In the genomic region with DNA sequence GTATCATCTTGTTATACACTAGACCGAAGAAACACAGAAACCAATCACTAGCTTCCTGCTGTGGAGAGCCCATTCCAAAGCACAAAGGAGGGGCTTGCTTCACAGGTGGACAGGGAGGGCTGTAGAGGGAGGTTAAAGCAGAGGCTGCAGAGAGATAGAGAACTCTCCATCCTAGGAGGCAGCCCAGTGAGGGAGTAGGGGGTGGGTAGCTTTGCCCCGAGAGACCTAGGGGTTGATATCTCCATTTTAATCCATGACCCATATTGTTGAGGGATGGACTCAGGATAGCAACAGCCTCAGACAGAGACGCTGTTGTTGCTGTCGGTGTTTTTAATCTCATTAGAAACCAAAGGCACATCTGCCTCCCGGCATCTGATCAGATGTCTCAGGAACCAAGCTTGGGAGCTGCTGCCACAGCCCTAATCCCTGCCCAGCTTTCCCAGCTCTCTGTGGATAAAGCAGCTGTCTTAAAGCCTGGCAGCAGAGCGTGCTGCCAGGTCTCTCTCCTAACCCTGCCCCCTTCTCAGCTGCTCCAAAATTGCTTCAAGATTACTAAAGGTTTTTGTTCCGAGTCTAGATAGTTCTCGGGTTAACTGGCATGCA, we compare ENCODE assay signal across 14 mouse cellular contexts. TPM values are rescaled to one million over a fixed set of nuclear protein-coding genes. Genes with fewer than 3 reads are reported as not detected.
DNase-seq lines count a peak whose midpoint lies in the region; ATAC-seq and TF ChIP-seq lines count a peak whose summit lies in the region.
"Had no signal": no experiment of that assay in that cellular context is flagged by ENCODE, and none has a peak within 500 bp of the region (broad histone marks: within the 10 kb centered on the region; RNA-seq: fewer than 3 reads in every experiment).

No protein-coding gene starts in this region.

- no peaks in the 10 kb centered on the region for H3K9me3 ChIP-seq in limb, embryonic 13.5 days
- H3K9me3 ChIP-seq in limb, embryonic 10.5 days (replicated peaks) = no peaks in the 10 kb centered on the region
- H3K9me3 ChIP-seq in forebrain, postnatal 0 days (ENCODE audit: low read length) = no peaks in the 10 kb centered on the region
- no peaks in the 10 kb centered on the region for H3K9me3 ChIP-seq in midbrain, embryonic 11.5 days (ENCODE audit: control insufficient read depth, low read length)
- H3K9me3 ChIP-seq: neural tube, embryonic 15.5 days had no signal

- peaks cover 32% of the 10 kb centered on the region for H3K4me1 ChIP-seq in limb, embryonic 13.5 days
- peaks cover 17% of the 10 kb centered on the region for H3K4me1 ChIP-seq in limb, embryonic 10.5 days
- H3K4me1 ChIP-seq in forebrain, postnatal 0 days (ENCODE audit: insufficient read depth) = peaks cover 8% of the 10 kb centered on the region; the same call in 1 of the 2 replicates
- H3K4me1 ChIP-seq in midbrain, embryonic 11.5 days (ENCODE audit: control insufficient read depth, insufficient read depth, low read length) = peaks cover 21% of the 10 kb centered on the region

- no peak for DNase-seq in limb, embryonic 10.5 days (ENCODE audit: low spot score)
- peak; percentile 57 for DNase-seq in forebrain, postnatal 0 days
- no peak for DNase-seq in midbrain, embryonic 11.5 days (ENCODE audit: low spot score, missing footprints)
- DNase-seq in retina, postnatal 1 day = peak; percentile 93
- DNase-seq in adrenal gland, postnatal 25 days = no peak
- no peak for DNase-seq in gastrocnemius, adult 18-20 months (ENCODE audit: low spot score)
- no peak for DNase-seq in thymus, postnatal 25 days
- DNase-seq: cerebellum, adult 2 months; lung, postnatal 10 days had no signal

- no peaks in the 10 kb centered on the region for H3K27me3 ChIP-seq in limb, embryonic 13.5 days
- H3K27me3 ChIP-seq in limb, embryonic 10.5 days (ENCODE audit: low read depth, poor library complexity, severe bottlenecking) = no peaks in the 10 kb centered on the region
- H3K27me3 ChIP-seq in forebrain, postnatal 0 days (ENCODE audit: insufficient read depth, low read length) = no peaks in the 10 kb centered on the region
- H3K27me3 ChIP-seq in midbrain, embryonic 11.5 days (ENCODE audit: control insufficient read depth, insufficient read depth, low read length) = no peaks in the 10 kb centered on the region
- H3K27me3 ChIP-seq: neural tube, embryonic 15.5 days had no signal

- no peak overlapping the region for H3K27ac ChIP-seq in limb, embryonic 13.5 days
- no peak overlapping the region for H3K27ac ChIP-seq in limb, embryonic 10.5 days
- H3K27ac ChIP-seq in forebrain, postnatal 0 days (ENCODE audit: low read depth, low read length) = peak overlapping the region; percentile 9; the same call in 1 of the 2 replicates
- H3K27ac ChIP-seq in midbrain, embryonic 11.5 days (ENCODE audit: low read depth, low read length) = no peak overlapping the region
- H3K27ac ChIP-seq: liver, embryonic 14.5 days; neural tube, embryonic 15.5 days had no signal

- no peak for TF ChIP-seq CTCF in forebrain, postnatal 0 days (IDR thresholded peaks at IDR 0.05; ENCODE audit: low read depth)

- H3K9ac ChIP-seq in limb, embryonic 13.5 days = no peak overlapping the region
- no peak overlapping the region for H3K9ac ChIP-seq in forebrain, postnatal 0 days
- H3K9ac ChIP-seq in midbrain, embryonic 11.5 days (ENCODE audit: low read length) = no peak overlapping the region
- H3K9ac ChIP-seq: liver, embryonic 14.5 days; neural tube, embryonic 15.5 days had no signal

- H3K4me3 ChIP-seq in limb, embryonic 13.5 days = no peak overlapping the region
- no peak overlapping the region for H3K4me3 ChIP-seq in limb, embryonic 10.5 days
- H3K4me3 ChIP-seq in forebrain, postnatal 0 days (ENCODE audit: low read depth, low read length) = no peak overlapping the region
- H3K4me3 ChIP-seq in midbrain, embryonic 11.5 days (ENCODE audit: low read depth, low read length) = no peak overlapping the region
- H3K4me3 ChIP-seq: neural tube, embryonic 15.5 days had no signal

- H3K36me3 ChIP-seq in limb, embryonic 13.5 days = peaks cover 19% of the 10 kb centered on the region
- peaks cover 48% of the 10 kb centered on the region for H3K36me3 ChIP-seq in limb, embryonic 10.5 days
- peaks cover 31% of the 10 kb centered on the region for H3K36me3 ChIP-seq in forebrain, postnatal 0 days (ENCODE audit: insufficient read depth)
- H3K36me3 ChIP-seq in midbrain, embryonic 11.5 days (ENCODE audit: control insufficient read depth, insufficient read depth, low read length) = peaks cover 9% of the 10 kb centered on the region

- WGBS in limb, embryonic 13.5 days = 57% methylated on average over 8 of the region's 8 CpGs
- 71% methylated on average over 8 of the region's 8 CpGs for WGBS in limb, embryonic 10.5 days
- WGBS in forebrain, postnatal 0 days = 13% methylated on average over 8 of the region's 8 CpGs
- WGBS in midbrain, embryonic 11.5 days = 15% methylated on average over 8 of the region's 8 CpGs

- ATAC-seq in limb, embryonic 13.5 days (ENCODE audit: low FRiP score, low read depth) = 0 out of 2 replicates have a peak, but pooled peaks have one; percentile 57
- ATAC-seq in forebrain, postnatal 0 days = peak; percentile 75
- ATAC-seq in midbrain, embryonic 11.5 days (ENCODE audit: low FRiP score) = peak; percentile 75
- ATAC-seq: activated CD4-positive, CD25-positive, alpha-beta regulatory T cell, adult 4 months; CD4-positive, CD25-positive, alpha-beta regulatory T cell, adult 4 months had no signal

- no peak overlapping the region for H3K4me2 ChIP-seq in limb, embryonic 13.5 days (replicated peaks)
- H3K4me2 ChIP-seq in forebrain, postnatal 0 days (ENCODE audit: low read depth) = no peak overlapping the region
- no peak overlapping the region for H3K4me2 ChIP-seq in midbrain, embryonic 11.5 days
- H3K4me2 ChIP-seq: neural tube, embryonic 15.5 days had no signal

RNA-seq across cellular contexts. Expression of a gene that starts 34.9 kb away (rescaled TPM):
- polyA plus RNA-seq in limb, embryonic 13.5 days (2015; fragmentation: Nextera tagmentation; extraction: Ambion mirVana) = 15.4 and 16.9 TPM in 2 replicates
- polyA plus RNA-seq in limb, embryonic 10.5 days (2016; fragmentation: Nextera tagmentation; extraction: Ambion mirVana) = 13.2 and 20.0 TPM in 2 replicates
- 277 and 344 TPM in 2 replicates for total RNA-seq in forebrain, postnatal 0 days (2014; rRNA removed)
- polyA plus RNA-seq in forebrain, postnatal 0 days (2015; fragmentation: Nextera tagmentation; extraction: Ambion mirVana) = 347 and 444 TPM in 2 replicates
- 60.7 and 68.6 TPM in 2 replicates for polyA plus RNA-seq in midbrain, embryonic 11.5 days (2014; fragmentation: Nextera tagmentation; extraction: Ambion mirVana)
- 32.8 and 33.7 TPM in 2 replicates for total RNA-seq in adrenal gland, postnatal 25 days (2021)
- total RNA-seq in gastrocnemius, adult 18-20 months (2021) = 10 to 100 TPM in 1 of 2 experiments, 1 to 10 TPM in 1; 6.0 to 14.3 TPM
- polyA plus RNA-seq: CD4-positive, CD25-positive, alpha-beta regulatory T cell, adult 4 months had no signal

Comparison
In these comparisons a context has a peak if more than half of its experiments do, and no peak if none do; other contexts are left out.
1. DNase-seq: peak in forebrain, postnatal 0 days (single experiment) and retina, postnatal 1 day (single experiment); none in limb, embryonic 10.5 days (single experiment), midbrain, embryonic 11.5 days (single experiment), adrenal gland, postnatal 25 days (single experiment), gastrocnemius, adult 18-20 months (single experiment) and thymus, postnatal 25 days (single experiment).
2. Peak in every context shown above with its lines, with median percentiles within 50 percentile points of each other: ATAC-seq.